Mouse (Mus musculus): ENCODE measurements around the gene Ttc7b.

DNA sequence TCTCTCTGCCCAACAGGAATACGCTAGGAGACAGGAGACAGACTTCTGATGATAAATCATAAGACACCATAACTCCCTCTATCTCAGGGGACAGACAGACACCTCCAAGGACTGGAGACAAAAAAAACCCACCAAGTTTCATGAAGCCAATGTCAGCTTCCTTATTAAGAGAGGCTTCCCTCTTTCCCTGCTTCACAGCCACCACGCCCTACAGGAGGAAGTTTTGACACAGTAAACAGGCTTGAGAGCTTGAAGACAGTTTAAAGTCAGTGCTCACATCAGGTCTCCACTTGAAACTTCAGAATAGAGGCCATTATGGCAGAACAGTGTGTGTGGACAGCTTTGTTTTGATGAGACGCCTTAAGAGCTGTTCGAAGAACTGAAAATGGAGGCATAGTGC, 200.9 kb downstream of the Ttc7b start:
- TF ChIP-seq CTCF (IDR thresholded peaks at IDR 0.05; ENCODE audit: borderline replicate concordance, insufficient read depth, low read length) = no peak
- TF ChIP-seq POLR2A (IDR thresholded peaks at IDR 0.05; ENCODE audit: low read depth, low read length) = no peak

Measured in embryonic fibroblast, embryonic 13.5 days (primary cell).